Mouse (Mus musculus) hindbrain, embryonic 11.5 days (tissue): Measurements from ENCODE around the gene Sgk1. TPM values are rescaled to one million over a fixed set of nuclear protein-coding genes. Genes with fewer than 3 reads are reported as not detected.
"Not testable (repeated sequence)": the region's sequence is repeated elsewhere in the genome, so short reads cannot be mapped to it uniquely, and the experiment has no call there.

Experiments used
- ATAC-seq: fragments of 200-750 bp; cut with Nextera tagmentation; 2 replicates; pipeline ENCODE4 v1.8.0; 2017; ENCODE audit warnings: mild to moderate bottlenecking, moderate TSS enrichment, moderate library complexity; ENCODE audit not compliant: low FRiP score
- DNase-seq: peaks from one replicate; pipeline ENCODE4 v3.0.0-alpha.2; 2015; ENCODE audit warnings: low spot score
- H3K27ac ChIP-seq: fragments of 300-500 bp; sonication (generic); 2 replicates; pipeline ENCODE4 v1.5.1; 2014; ENCODE audit warnings: mild to moderate bottlenecking, low read depth, low read length
- H3K27me3 ChIP-seq: fragments of 300-500 bp; sonication (generic); 2 replicates; pipeline ENCODE4 v1.6.1; 2014; ENCODE audit warnings: mild to moderate bottlenecking, low read length, moderate library complexity, mixed read lengths; ENCODE audit not compliant: control insufficient read depth, insufficient read depth
- H3K36me3 ChIP-seq: fragments of 300-500 bp; sonication (generic); 2 replicates; pipeline ENCODE4 v1.6.1; 2014; ENCODE audit warnings: mild to moderate bottlenecking, low read length, moderate library complexity, mixed read lengths; ENCODE audit not compliant: control insufficient read depth, insufficient read depth
- H3K4me1 ChIP-seq: fragments of 300-500 bp; sonication (generic); replicated peaks from 2 replicates; pipeline ENCODE4 v1.6.1; 2014; ENCODE audit warnings: low read length, mixed read lengths; ENCODE audit not compliant: control insufficient read depth, insufficient read depth
- H3K4me2 ChIP-seq: fragments of 300-500 bp; sonication (generic); replicated peaks from 2 replicates; pipeline ENCODE4 v1.6.1; 2014; ENCODE audit warnings: mild to moderate bottlenecking, low read depth, low read length
- H3K4me3 ChIP-seq: fragments of 300-500 bp; sonication (generic); 2 replicates; pipeline ENCODE4 v1.5.1; 2014; ENCODE audit warnings: low read depth, low read length
- H3K9ac ChIP-seq: fragments of 300-500 bp; sonication (generic); 2 replicates; pipeline ENCODE4 v1.6.1; 2014; ENCODE audit warnings: low read depth, low read length
- H3K9me3 ChIP-seq: fragments of 300-500 bp; sonication (generic); 2 replicates; pipeline ENCODE4 v1.6.1; 2016; ENCODE audit warnings: low read length; ENCODE audit not compliant: control insufficient read depth
- WGBS: fragments of 180-500 bp; shearing (Covaris S2); extraction: QIAGEN DNeasy Blood & Tissue Kit; methylation state at CpG from one replicate; pipeline ENCODE4 v1.1.7; 2014; 5-methylcytosine and 5-hydroxymethylcytosine counted together
- polyA plus RNA-seq: library from polyadenylated mRNA; unstranded; fragments of >200 nt; fragmentation: Nextera tagmentation; extraction: Ambion mirVana; gene quantifications from 2 replicates; pipeline ENCODE4 v1.2.1, GENCODE M21; 2014

The Sgk1 gene
- polyA plus RNA-seq, 1 experiment from 2014 or later, result 24.6 TPM

- DNase-seq, result no peak
- no peaks in the 10 kb centered on the region for H3K36me3 ChIP-seq
- H3K4me1 ChIP-seq, result no peaks in the 10 kb centered on the region
- no peak overlapping the region for H3K4me2 ChIP-seq
- no peak overlapping the region for H3K27ac ChIP-seq
- no peak overlapping the region for H3K4me3 ChIP-seq
- no peak overlapping the region for H3K9ac ChIP-seq
- WGBS, result 57% methylated on average over 3 of the region's 3 CpGs
- no peaks in the 10 kb centered on the region for H3K9me3 ChIP-seq
- peaks cover 2% of the 10 kb centered on the region; the same call in 1 of the 2 replicates for H3K27me3 ChIP-seq
- no peak for ATAC-seq
Observed at GRCm38 (mm10) chr10:21889141-21889765, 7.3 kb downstream of the Sgk1 start.

DNA sequence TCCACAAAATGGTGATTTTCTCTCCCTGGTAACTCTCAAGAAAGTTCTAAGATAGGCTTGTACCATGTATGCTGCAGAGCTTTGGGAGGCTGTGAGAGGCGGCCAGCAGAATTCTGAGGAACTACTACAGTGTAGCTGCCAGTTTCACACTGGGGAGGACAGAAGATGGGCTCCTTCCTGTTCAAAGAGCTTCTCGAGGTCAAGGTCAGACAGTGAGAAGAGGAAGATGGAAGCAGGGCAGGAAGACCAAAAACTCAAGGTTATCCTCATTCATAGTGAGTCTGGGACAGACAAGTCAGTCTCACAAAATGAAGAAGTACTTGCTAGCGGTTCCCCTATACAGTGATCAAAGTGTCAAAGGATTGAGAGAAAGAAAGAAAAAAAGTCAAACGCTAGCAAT lies 8.3 kb downstream of the Sgk1 start:
- Histone ChIP-seq H3K36me3 (no peaks in the 10 kb centered on the region), H3K27me3 (peaks cover 2% of the 10 kb centered on the region; the same call in 1 of the 2 replicates), H3K27ac (no peak overlapping the region), H3K9ac (no peak overlapping the region), H3K4me3 (no peak overlapping the region), H3K4me2 (no peak overlapping the region), H3K4me1 (no peaks in the 10 kb centered on the region), H3K9me3 (no peaks in the 10 kb centered on the region)
- WGBS, result 91% methylated on average over 4 of the region's 4 CpGs
- DNase-seq (no peak), ATAC-seq (no peak)

- no peak for DNase-seq
- no peak overlapping the region for H3K4me3 ChIP-seq
- H3K9me3 ChIP-seq, result no peaks in the 10 kb centered on the region
- no peaks in the 10 kb centered on the region for H3K4me1 ChIP-seq
- H3K9ac ChIP-seq, result no peak overlapping the region
- no peaks in the 10 kb centered on the region for H3K36me3 ChIP-seq
- H3K4me2 ChIP-seq, result no peak overlapping the region
- no peak for ATAC-seq
- 62% methylated on average over 7 of the region's 7 CpGs for WGBS
- no peak overlapping the region for H3K27ac ChIP-seq
- H3K27me3 ChIP-seq, result peaks cover 2% of the 10 kb centered on the region; the same call in 1 of the 2 replicates
Observed at GRCm38 (mm10) chr10:21891442-21891841, 9.5 kb downstream of the Sgk1 start.

- WGBS, result 81% methylated on average over 4 of the region's 4 CpGs
- DNase-seq, result no peak
- H3K36me3 ChIP-seq, result no peaks in the 10 kb centered on the region
- no peaks in the 10 kb centered on the region for H3K9me3 ChIP-seq
- no peak overlapping the region for H3K27ac ChIP-seq
- H3K4me3 ChIP-seq, result no peak overlapping the region
- no peak overlapping the region for H3K4me2 ChIP-seq
- H3K9ac ChIP-seq, result no peak overlapping the region
- ATAC-seq, result no peak
- H3K4me1 ChIP-seq, result no peaks in the 10 kb centered on the region
- H3K27me3 ChIP-seq, result peaks cover 2% of the 10 kb centered on the region; the same call in 1 of the 2 replicates
Observed at GRCm38 (mm10) chr10:21892104-21892503, 10.1 kb downstream of the Sgk1 start.

DNA sequence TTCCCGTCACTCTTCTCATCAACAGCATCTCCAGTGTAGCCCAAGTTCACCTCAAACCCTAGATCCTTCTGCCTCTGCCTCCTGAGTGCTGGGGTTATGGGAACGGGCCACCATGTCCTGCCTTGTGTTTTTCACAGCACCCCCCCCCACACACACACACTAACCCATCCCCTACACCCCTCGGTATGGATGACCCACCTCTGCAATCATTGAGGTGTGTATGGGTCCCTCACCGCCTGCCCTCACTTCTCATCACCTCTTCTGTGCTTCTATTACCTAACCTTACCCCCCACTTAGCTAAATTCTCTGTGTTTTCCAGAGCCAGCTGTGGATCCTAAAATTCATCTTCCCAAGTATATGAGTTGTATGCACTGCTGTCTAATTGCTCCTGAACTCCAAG lies 16.4 kb downstream of the Sgk1 start:
- Histone ChIP-seq H3K9ac (no peak overlapping the region), H3K27me3 (no peaks in the 10 kb centered on the region), H3K4me1 (no peaks in the 10 kb centered on the region), H3K36me3 (no peaks in the 10 kb centered on the region), H3K27ac (no peak overlapping the region), H3K4me2 (no peak overlapping the region), H3K4me3 (no peak overlapping the region), H3K9me3 (no peaks in the 10 kb centered on the region)
- DNase-seq, result no peak
- WGBS, result 88% methylated on average over 4 of the region's 4 CpGs
- no peak for ATAC-seq

DNA sequence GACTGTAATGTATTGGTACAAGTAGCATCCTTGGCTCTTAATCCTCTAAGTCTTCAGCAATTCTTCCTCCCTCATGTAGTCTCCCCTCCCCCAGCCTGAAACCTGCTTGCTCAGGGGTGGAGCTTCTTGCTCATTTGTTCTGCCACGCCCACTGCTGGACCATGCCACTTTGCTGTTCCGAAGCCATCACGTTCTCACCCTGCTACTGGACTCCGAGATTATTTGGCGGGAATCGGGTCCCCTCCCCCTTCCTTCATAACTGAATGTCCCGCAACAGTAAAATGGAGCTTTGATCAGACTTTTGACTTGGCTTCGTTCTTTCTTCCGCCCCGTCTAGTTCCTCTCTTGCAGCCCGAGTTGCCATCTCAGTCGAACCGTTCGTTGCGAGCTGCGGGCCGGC lies 16.9 kb downstream of the Sgk1 start:
- DNase-seq, H3K4me1 ChIP-seq, H3K27ac ChIP-seq, ATAC-seq, H3K36me3 ChIP-seq, H3K9ac ChIP-seq, H3K27me3 ChIP-seq, H3K4me3 ChIP-seq, H3K9me3 ChIP-seq, H3K4me2 ChIP-seq: not testable (repeated sequence)
- 96% methylated on average over 17 of the region's 17 CpGs for WGBS

DNA sequence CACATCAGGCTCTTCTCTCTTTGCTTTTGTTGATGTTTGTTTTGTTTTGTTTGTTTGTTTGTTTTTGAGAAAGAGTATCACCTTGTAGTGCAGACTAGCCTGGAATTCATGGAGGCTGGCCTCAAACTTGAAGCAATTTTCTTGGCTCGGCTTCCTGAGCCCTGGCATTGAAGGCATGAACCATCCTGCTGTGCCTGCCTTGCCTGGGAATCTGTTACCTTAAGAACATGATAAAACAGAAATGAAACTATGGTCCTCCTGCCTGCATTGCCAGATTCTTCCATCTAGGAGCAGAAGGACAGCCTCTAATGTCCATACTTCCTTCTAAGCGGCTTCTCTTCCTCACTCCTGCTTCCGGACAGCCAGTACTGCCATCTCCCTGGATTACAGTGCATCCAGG lies 17.4 kb downstream of the Sgk1 start:
- no peak for ATAC-seq
- 87% methylated on average over 3 of the region's 3 CpGs for WGBS
- H3K9me3 ChIP-seq, result no peaks in the 10 kb centered on the region

GRCm38 (mm10) chr10:21902152-21903140 lies 20.5 kb downstream of the Sgk1 start:
- no peak overlapping the region for H3K4me3 ChIP-seq
- no peak overlapping the region for H3K9ac ChIP-seq
- ATAC-seq, result no peak
- no peaks in the 10 kb centered on the region for H3K36me3 ChIP-seq
- WGBS, result 91% methylated on average over 10 of the region's 10 CpGs
- H3K4me1 ChIP-seq, result no peaks in the 10 kb centered on the region
- no peak overlapping the region for H3K27ac ChIP-seq
- no peak for DNase-seq
- H3K9me3 ChIP-seq, result no peaks in the 10 kb centered on the region
- no peaks in the 10 kb centered on the region for H3K27me3 ChIP-seq
- no peak overlapping the region for H3K4me2 ChIP-seq

More for the DNA sequence above, 17.4 kb downstream of the Sgk1 start:
- no peak for DNase-seq
- no peak overlapping the region for H3K4me2 ChIP-seq
- H3K4me1 ChIP-seq, result no peaks in the 10 kb centered on the region
- no peaks in the 10 kb centered on the region for H3K27me3 ChIP-seq
- H3K9ac ChIP-seq, result no peak overlapping the region
- H3K4me3 ChIP-seq, result no peak overlapping the region
- no peaks in the 10 kb centered on the region for H3K36me3 ChIP-seq
- H3K27ac ChIP-seq, result no peak overlapping the region
